Mouse (Mus musculus): ENCODE data around the gene Rhot2. TPM values are rescaled to one million over a fixed set of nuclear protein-coding genes. Genes with fewer than 3 reads are reported as not detected.
"Not testable (repeated sequence)": the region's sequence is repeated elsewhere in the genome, so short reads cannot be mapped to it uniquely, and the experiment has no call there.

The Rhot2 gene
- total and polyA plus RNA-seq, 3 experiments = 17.7 to 142 (median 31.2) TPM

DNA sequence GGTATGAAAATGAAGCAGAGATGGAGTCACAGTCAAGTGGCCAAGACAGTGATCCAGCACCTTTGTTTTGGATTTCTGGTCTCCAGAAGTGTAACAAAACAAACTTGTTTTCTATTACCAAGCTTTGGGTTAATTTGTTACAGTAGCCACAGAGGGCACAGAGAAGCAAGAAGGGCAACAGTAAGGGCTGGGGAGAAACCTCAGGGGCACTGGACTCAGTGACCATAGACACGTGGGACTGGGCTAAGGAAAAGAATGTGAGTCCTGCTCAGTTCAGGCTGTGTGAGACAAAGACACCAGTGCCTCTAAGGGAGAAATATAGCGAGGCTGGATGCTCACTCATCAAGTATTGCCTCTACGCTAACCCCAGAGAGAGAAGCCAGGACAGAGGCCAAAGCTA is 28.0 kb upstream of the Rhot2 start:
- Histone ChIP-seq H3K4me3 (ENCODE audit: low read depth, low read length) (no peak overlapping the region), H3K4me1 (ENCODE audit: insufficient read depth, low read depth, low read length) (peaks cover 54% of the 10 kb centered on the region), H3K9me3 (replicated peaks) (no peaks in the 10 kb centered on the region), H3K36me3 (replicated peaks) (peaks cover 12% of the 10 kb centered on the region), H3K27me3 (ENCODE audit: insufficient read depth, low read length) (no peaks in the 10 kb centered on the region; the same call in 1 of the 2 replicates)
- DNase-seq (ENCODE audit: low spot score) (no peak), ATAC-seq (ENCODE audit: extremely low read depth, insufficient number of reproducible peaks, low FRiP score, poor library complexity, severe bottlenecking) (no peak)
- TF ChIP-seq GATA1 (IDR thresholded peaks at IDR 0.05; ENCODE audit: borderline replicate concordance, low read length) (no peak), CTCF (IDR thresholded peaks at IDR 0.05; ENCODE audit: low read depth, low read length) (no peak), GATA2 (IDR thresholded peaks at IDR 0.05; ENCODE audit: borderline replicate concordance, low read depth, low read length) (no peak), POLR2AphosphoS5 (IDR thresholded peaks at IDR 0.05; ENCODE audit: insufficient replicate concordance, low read depth, low read length) (no peak), TAL1 (conservative IDR thresholded peaks at IDR 0.05; ENCODE audit: low read depth, low read length) (no peak)

DNA sequence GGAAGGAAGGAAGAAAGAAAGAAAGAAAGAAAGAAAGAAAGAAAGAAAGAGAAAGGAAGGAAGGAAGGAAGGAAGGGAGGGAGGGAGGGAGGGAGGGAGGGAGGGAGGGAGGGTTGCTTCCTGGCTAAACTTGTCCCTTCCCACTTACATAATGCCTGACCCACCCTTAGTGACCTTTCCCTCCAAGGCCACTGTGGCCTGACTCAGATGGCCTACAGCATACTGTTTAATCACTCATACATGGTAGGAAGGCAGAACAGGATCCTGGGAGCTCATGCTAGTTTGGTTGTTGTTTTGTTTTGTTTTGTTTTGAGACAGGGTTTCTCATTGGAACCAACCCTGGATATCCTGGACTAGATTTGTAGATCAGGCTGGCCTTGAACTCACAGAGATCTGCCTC is 26.9 kb upstream of the Rhot2 start:
- not testable (repeated sequence) for DNase-seq (ENCODE audit: low spot score); H3K9me3 ChIP-seq (replicated peaks); H3K36me3 ChIP-seq (replicated peaks); H3K4me3 ChIP-seq (ENCODE audit: low read depth, low read length); H3K27me3 ChIP-seq (ENCODE audit: insufficient read depth, low read length); ATAC-seq (ENCODE audit: extremely low read depth, insufficient number of reproducible peaks, low FRiP score, poor library complexity, severe bottlenecking)
- peaks cover 57% of the 10 kb centered on the region for H3K4me1 ChIP-seq (ENCODE audit: insufficient read depth, low read depth, low read length)

DNA sequence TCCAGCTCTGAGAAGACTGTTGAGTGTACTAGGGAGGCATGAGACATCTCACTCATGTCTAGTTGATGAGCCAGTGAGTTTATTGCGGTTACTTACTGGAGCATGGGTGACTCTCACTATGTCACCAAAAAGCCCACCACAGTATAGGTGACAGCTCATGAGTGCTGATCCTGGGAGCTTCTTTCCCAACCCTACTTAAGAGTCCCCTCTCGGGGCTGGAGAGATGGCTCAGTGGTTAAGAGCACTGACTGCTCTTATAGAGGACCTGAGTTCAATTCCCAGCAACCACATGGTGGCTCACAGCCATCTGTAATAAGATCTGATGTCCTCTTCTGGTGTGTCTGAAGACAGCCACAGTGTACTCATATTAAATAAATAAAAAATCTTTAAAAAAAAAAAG is 25.3 kb upstream of the Rhot2 start:
- Histone ChIP-seq H3K4me3 (ENCODE audit: low read depth, low read length) (no peak overlapping the region), H3K9me3 (replicated peaks) (no peaks in the 10 kb centered on the region), H3K36me3 (replicated peaks) (peaks cover 20% of the 10 kb centered on the region), H3K27me3 (ENCODE audit: insufficient read depth, low read length) (no peaks in the 10 kb centered on the region; the same call in 1 of the 2 replicates), H3K4me1 (ENCODE audit: insufficient read depth, low read depth, low read length) (peaks cover 51% of the 10 kb centered on the region)
- no peak for ATAC-seq (ENCODE audit: extremely low read depth, insufficient number of reproducible peaks, low FRiP score, poor library complexity, severe bottlenecking)
- TF ChIP-seq TAL1 (conservative IDR thresholded peaks at IDR 0.05; ENCODE audit: low read depth, low read length) (no peak), CTCF (IDR thresholded peaks at IDR 0.05; ENCODE audit: low read depth, low read length) (no peak), GATA1 (IDR thresholded peaks at IDR 0.05; ENCODE audit: borderline replicate concordance, low read length) (no peak), POLR2AphosphoS5 (IDR thresholded peaks at IDR 0.05; ENCODE audit: insufficient replicate concordance, low read depth, low read length) (no peak), GATA2 (IDR thresholded peaks at IDR 0.05; ENCODE audit: borderline replicate concordance, low read depth, low read length) (no peak)
- DNase-seq (ENCODE audit: low spot score) = no peak

DNA sequence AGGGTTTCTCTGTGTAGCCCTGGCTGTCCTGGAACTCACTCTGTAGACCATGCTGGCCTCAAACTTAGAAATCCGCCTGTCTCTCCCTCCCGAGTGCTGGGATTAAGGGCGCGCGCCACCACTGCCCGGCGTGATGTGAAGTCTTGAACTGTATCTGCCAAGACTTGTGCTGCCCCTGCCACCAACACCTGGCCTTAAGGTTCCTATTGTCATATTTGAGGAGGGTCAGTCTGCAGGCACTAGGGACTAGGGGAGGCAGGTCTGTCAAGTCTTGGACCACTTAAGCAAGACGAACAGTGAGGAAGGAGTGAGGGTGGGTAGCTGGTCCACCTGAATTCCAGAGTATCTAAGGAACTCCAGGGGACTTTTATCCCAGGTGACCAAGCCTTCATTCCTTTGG is 24.8 kb upstream of the Rhot2 start:
- H3K27me3 ChIP-seq (ENCODE audit: insufficient read depth, low read length) = no peaks in the 10 kb centered on the region; the same call in 1 of the 2 replicates
- no peak for ATAC-seq (ENCODE audit: extremely low read depth, insufficient number of reproducible peaks, low FRiP score, poor library complexity, severe bottlenecking)
- peaks cover 48% of the 10 kb centered on the region for H3K4me1 ChIP-seq (ENCODE audit: insufficient read depth, low read depth, low read length)
- no peak for DNase-seq (ENCODE audit: low spot score)
- no peak overlapping the region for H3K4me3 ChIP-seq (ENCODE audit: low read depth, low read length)
- no peaks in the 10 kb centered on the region for H3K9me3 ChIP-seq (replicated peaks)
- H3K36me3 ChIP-seq (replicated peaks) = peaks cover 24% of the 10 kb centered on the region
- no peak for TF ChIP-seq CTCF (IDR thresholded peaks at IDR 0.05; ENCODE audit: low read depth, low read length)
- TF ChIP-seq POLR2AphosphoS5 (IDR thresholded peaks at IDR 0.05; ENCODE audit: insufficient replicate concordance, low read depth, low read length) = no peak
- no peak for TF ChIP-seq GATA2 (IDR thresholded peaks at IDR 0.05; ENCODE audit: borderline replicate concordance, low read depth, low read length)
- no peak for TF ChIP-seq TAL1 (conservative IDR thresholded peaks at IDR 0.05; ENCODE audit: low read depth, low read length)
- no peak for TF ChIP-seq GATA1 (IDR thresholded peaks at IDR 0.05; ENCODE audit: borderline replicate concordance, low read length)

DNA sequence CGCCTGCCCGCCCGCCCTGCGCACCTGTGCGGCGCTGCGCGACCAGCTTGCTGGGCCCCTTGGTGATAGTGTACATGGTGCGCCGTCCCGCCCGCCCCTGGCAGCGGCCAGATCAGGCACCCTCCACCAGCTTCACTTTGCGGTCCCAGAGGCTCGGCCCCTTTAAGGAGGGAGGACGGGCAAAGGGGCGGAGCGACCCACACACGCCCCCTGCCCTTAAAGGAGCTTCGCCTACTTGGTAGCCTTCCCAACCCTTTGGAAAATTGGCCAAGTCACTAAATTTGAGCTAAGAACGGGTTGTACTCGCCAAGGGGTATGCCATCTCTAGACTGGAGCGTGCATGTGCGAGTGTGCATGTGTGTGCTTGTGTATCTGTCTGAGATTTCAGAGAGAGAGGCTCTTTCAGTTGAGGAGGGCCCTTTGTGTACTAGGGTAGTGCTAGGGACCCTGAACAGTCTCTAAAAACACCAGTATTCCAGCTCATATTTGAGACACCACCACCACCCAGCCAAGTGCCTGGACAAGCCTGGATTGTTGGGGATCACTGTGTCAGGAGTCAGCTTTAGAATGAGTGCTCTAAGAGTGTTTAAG is 24.0 kb upstream of the Rhot2 start, which contains the start of gene Mcrip2:
TSS of gene Mcrip2 (minus strand) at position 164 of the 591 bp plus-strand sequence.
- Histone ChIP-seq H3K9me3 (replicated peaks) (no peaks in the 10 kb centered on the region), H3K27me3 (ENCODE audit: insufficient read depth, low read length) (no peaks in the 10 kb centered on the region; the same call in 1 of the 2 replicates), H3K36me3 (replicated peaks) (peaks cover 32% of the 10 kb centered on the region), H3K4me1 (ENCODE audit: insufficient read depth, low read depth, low read length) (peaks cover 40% of the 10 kb centered on the region), H3K4me3 (ENCODE audit: low read depth, low read length) (peak within 1 kb of the TSS; percentile 83)
- TF ChIP-seq TAL1 (conservative IDR thresholded peaks at IDR 0.05; ENCODE audit: low read depth, low read length) = no peak
- no peak for TF ChIP-seq GATA2 (IDR thresholded peaks at IDR 0.05; ENCODE audit: borderline replicate concordance, low read depth, low read length)
- no peak for TF ChIP-seq CTCF (IDR thresholded peaks at IDR 0.05; ENCODE audit: low read depth, low read length)
- no peak for TF ChIP-seq GATA1 (IDR thresholded peaks at IDR 0.05; ENCODE audit: borderline replicate concordance, low read length)
- no peak for TF ChIP-seq POLR2AphosphoS5 (IDR thresholded peaks at IDR 0.05; ENCODE audit: insufficient replicate concordance, low read depth, low read length)
- DNase-seq (ENCODE audit: low spot score) (peak; percentile 79), ATAC-seq (ENCODE audit: extremely low read depth, insufficient number of reproducible peaks, low FRiP score, poor library complexity, severe bottlenecking) (peak; percentile 60)

DNA sequence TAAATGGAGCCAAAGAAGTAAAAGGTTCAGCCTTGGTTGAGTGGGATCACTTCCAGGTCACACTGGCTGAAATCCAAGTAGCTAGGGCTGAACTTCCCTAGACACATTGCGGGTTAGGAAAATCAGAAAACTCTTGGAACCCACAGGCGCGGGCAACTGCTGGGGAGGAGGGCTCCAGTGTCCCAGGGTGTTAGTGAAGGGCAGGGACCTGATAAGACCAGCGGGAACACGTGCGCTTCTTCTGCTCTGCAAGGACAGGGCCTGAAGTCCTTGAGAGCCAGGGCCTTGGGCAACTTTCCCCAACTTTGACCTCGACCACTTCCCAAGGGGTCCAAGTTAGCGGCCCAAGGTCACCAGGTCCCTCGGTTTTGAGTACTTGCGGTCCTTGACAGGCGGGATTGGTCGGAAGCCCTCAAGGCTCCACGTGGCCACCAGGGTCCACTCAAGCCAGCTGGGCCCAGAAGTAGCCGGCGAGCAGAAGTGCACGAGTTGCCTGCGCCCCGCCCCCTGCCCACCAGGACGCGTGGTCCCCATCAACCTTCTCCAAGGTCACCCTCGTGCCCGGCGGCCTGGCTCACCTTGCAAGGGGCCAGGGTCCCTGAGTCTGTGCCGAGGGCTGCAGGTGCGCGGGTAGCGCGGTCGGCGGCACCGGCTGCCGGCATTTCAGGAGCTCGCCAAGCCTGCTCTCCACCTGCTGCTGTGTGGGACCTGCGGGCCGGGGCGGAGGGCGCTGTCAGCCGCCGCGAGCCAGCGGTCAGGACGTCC is 23.4 kb upstream of the Rhot2 start:
- DNase-seq (ENCODE audit: low spot score) (no peak), ATAC-seq (ENCODE audit: extremely low read depth, insufficient number of reproducible peaks, low FRiP score, poor library complexity, severe bottlenecking) (no peak)
- peaks cover 37% of the 10 kb centered on the region for H3K36me3 ChIP-seq (replicated peaks)
- H3K9me3 ChIP-seq (replicated peaks) = no peaks in the 10 kb centered on the region
- H3K4me1 ChIP-seq (ENCODE audit: insufficient read depth, low read depth, low read length) = peaks cover 37% of the 10 kb centered on the region
- no peak for TF ChIP-seq CTCF (IDR thresholded peaks at IDR 0.05; ENCODE audit: low read depth, low read length)
- no peak for TF ChIP-seq TAL1 (conservative IDR thresholded peaks at IDR 0.05; ENCODE audit: low read depth, low read length)
- TF ChIP-seq POLR2AphosphoS5 (IDR thresholded peaks at IDR 0.05; ENCODE audit: insufficient replicate concordance, low read depth, low read length) = no peak
- TF ChIP-seq GATA1 (IDR thresholded peaks at IDR 0.05; ENCODE audit: borderline replicate concordance, low read length) = no peak
- no peak for TF ChIP-seq GATA2 (IDR thresholded peaks at IDR 0.05; ENCODE audit: borderline replicate concordance, low read depth, low read length)
- H3K27me3 ChIP-seq (ENCODE audit: insufficient read depth, low read length) = no peaks in the 10 kb centered on the region; the same call in 1 of the 2 replicates
- peak overlapping the region; percentile 83 for H3K4me3 ChIP-seq (ENCODE audit: low read depth, low read length)
